18 mouse cellular contexts compared by ENCODE assay signal in genomic region chr16:76950836-76951486, GRCm38 (mm10).
A peak's percentile ranks its signal among the peaks of the same experiment; 100 is the strongest.
DNase-seq lines count a peak whose midpoint lies in the region; ATAC-seq and TF ChIP-seq lines count a peak whose summit lies in the region.
"Had no signal": no experiment of that assay in that cellular context is flagged by ENCODE, and none has a peak within 500 bp of the region (broad histone marks: within the 10 kb centered on the region; RNA-seq: fewer than 3 reads in every experiment).

No protein-coding gene starts in this region.

- H3K36me3 ChIP-seq in midbrain, postnatal 0 days (ENCODE audit: insufficient read depth, low read length): no peaks in the 10 kb centered on the region
- no peaks in the 10 kb centered on the region for H3K36me3 ChIP-seq in midbrain, embryonic 10.5 days
- H3K36me3 ChIP-seq: embryonic facial prominence, embryonic 10.5 days; heart, embryonic 12.5 days; limb, embryonic 13.5 days; midbrain, embryonic 13.5 days; neural tube, embryonic 13.5 days had no signal

- H3K9me3 ChIP-seq in midbrain, postnatal 0 days (ENCODE audit: low read length): no peaks in the 10 kb centered on the region
- no peaks in the 10 kb centered on the region for H3K9me3 ChIP-seq in midbrain, embryonic 10.5 days (replicated peaks)
- H3K9me3 ChIP-seq: embryonic facial prominence, embryonic 10.5 days; limb, embryonic 13.5 days; midbrain, embryonic 13.5 days; neural tube, embryonic 13.5 days had no signal

- no peak overlapping the region for H3K4me3 ChIP-seq in midbrain, postnatal 0 days (ENCODE audit: low read depth, low read length)
- H3K4me3 ChIP-seq in midbrain, embryonic 10.5 days: no peak overlapping the region
- no peak overlapping the region for H3K4me3 ChIP-seq in layer of hippocampus, adult 2 months
- H3K4me3 ChIP-seq: embryonic facial prominence, embryonic 10.5 days; heart, embryonic 12.5 days; limb, embryonic 13.5 days; midbrain, embryonic 13.5 days; neural tube, embryonic 13.5 days had no signal

- no peak overlapping the region for H3K27ac ChIP-seq in midbrain, postnatal 0 days (ENCODE audit: low read depth, low read length)
- no peak overlapping the region for H3K27ac ChIP-seq in midbrain, embryonic 10.5 days (replicated peaks)
- 0 out of 2 replicates have a peak overlapping the region, but pooled peaks have one; percentile 51 for H3K27ac ChIP-seq in layer of hippocampus, adult 2 months
- H3K27ac ChIP-seq: embryonic facial prominence, embryonic 10.5 days; hindbrain, embryonic 14.5 days; limb, embryonic 13.5 days; midbrain, embryonic 13.5 days; neural tube, embryonic 13.5 days had no signal

- TF ChIP-seq CTCF in midbrain, postnatal 0 days (IDR thresholded peaks at IDR 0.05): no peak
- TF ChIP-seq CTCF in layer of hippocampus, adult 2 months (conservative IDR thresholded peaks at IDR 0.05): no peak

- no peak for ATAC-seq in midbrain, postnatal 0 days (ENCODE audit: low FRiP score)
- ATAC-seq in megakaryocyte-erythroid progenitor cell, adult 5-6 weeks (replicated peaks; ENCODE audit: low FRiP score, low TSS enrichment, poor library complexity, severe bottlenecking): no peak
- ATAC-seq: midbrain, embryonic 13.5 days; Patski had no signal

- no peaks in the 10 kb centered on the region for H3K4me1 ChIP-seq in midbrain, postnatal 0 days (ENCODE audit: insufficient read depth, low read length)
- no peaks in the 10 kb centered on the region for H3K4me1 ChIP-seq in midbrain, embryonic 10.5 days
- H3K4me1 ChIP-seq: embryonic facial prominence, embryonic 10.5 days; heart, embryonic 12.5 days; limb, embryonic 13.5 days; midbrain, embryonic 13.5 days; neural tube, embryonic 13.5 days had no signal

- H3K9ac ChIP-seq in midbrain, postnatal 0 days (replicated peaks; ENCODE audit: low read length, poor library complexity, severe bottlenecking): no peak overlapping the region
- H3K9ac ChIP-seq: heart, embryonic 12.5 days; hindbrain, embryonic 14.5 days; limb, embryonic 13.5 days; midbrain, embryonic 13.5 days; neural tube, embryonic 13.5 days had no signal

- DNase-seq in midbrain, postnatal 0 days (ENCODE audit: low spot score): peak; percentile 30
- no peak for DNase-seq in midbrain, embryonic 10.5 days (ENCODE audit: low spot score)
- DNase-seq in layer of hippocampus, adult 2 months (ENCODE audit: low spot score in 2 of 2): peak; percentile 57 to 66
- DNase-seq in left cerebral cortex, postnatal 14 days (ENCODE audit: low spot score in 2 of 2): peak; percentile 55 to 76
- DNase-seq in telencephalon, adult 2 months (ENCODE audit: low read depth, low spot score): peak; percentile 71
- DNase-seq in heart, postnatal 4 days: no peak
- no peak for DNase-seq in urinary bladder, adult 18-20 months (ENCODE audit: low spot score in 2 of 2)
- DNase-seq: adrenal gland, adult 2 months; cerebellum, adult 11-12 months; lung, adult 2 months had no signal

- no peak overlapping the region for H3K4me2 ChIP-seq in midbrain, postnatal 0 days (ENCODE audit: low read depth, low read length, poor library complexity, severe bottlenecking)
- H3K4me2 ChIP-seq: heart, embryonic 12.5 days; hindbrain, embryonic 14.5 days; limb, embryonic 13.5 days; midbrain, embryonic 13.5 days; neural tube, embryonic 13.5 days had no signal

- intact Hi-C loops in left cerebral cortex, postnatal 14 days (cut with DNase I): loop anchor here (5.0 kb wide), 1 partner anchor 61 kb away; the partner anchor contains the start of gene Usp25

- H3K27me3 ChIP-seq in midbrain, postnatal 0 days (ENCODE audit: insufficient read depth, low read length): no peaks in the 10 kb centered on the region
- H3K27me3 ChIP-seq in midbrain, embryonic 10.5 days (ENCODE audit: low read depth, poor library complexity, severe bottlenecking): no peaks in the 10 kb centered on the region
- H3K27me3 ChIP-seq: heart, embryonic 12.5 days; limb, embryonic 13.5 days; midbrain, embryonic 13.5 days; neural tube, embryonic 13.5 days; Patski had no signal

- 55% methylated on average over 10 of the region's 10 CpGs for WGBS in midbrain, postnatal 0 days
- WGBS in midbrain, embryonic 10.5 days: 93% methylated on average over 10 of the region's 10 CpGs

Comparison
In these comparisons a context has a peak if more than half of its experiments do, and no peak if none do; other contexts are left out.
1. DNase-seq: peak in midbrain, postnatal 0 days (single experiment), layer of hippocampus, adult 2 months (2 of 2), left cerebral cortex, postnatal 14 days (2 of 2) and telencephalon, adult 2 months (single experiment); none in midbrain, embryonic 10.5 days (single experiment), heart, postnatal 4 days (single experiment) and urinary bladder, adult 18-20 months (0 of 2).